Mouse (Mus musculus) megakaryocyte, embryonic 14.5 days (primary cell): ENCODE measurements at regions not wholly inside any gene's neighbourhood (a gene's known extent, or its start where the extent isn't known, plus 50 kb on each side); places are given as distances from the start of the nearest gene placed in this dataset.

Experiments used
- FLI1 ChIP-seq: IDR thresholded peaks from 2 replicates; pipeline ENCODE4 v1.6.1; 2012; ENCODE audit warnings: low read length, inconsistent platforms, mixed read lengths
- GATA1 ChIP-seq: IDR thresholded peaks from 3 replicates; pipeline ENCODE4 v1.6.1; 2012; ENCODE audit warnings: mixed read lengths, low read length, inconsistent platforms, borderline replicate concordance

DNA sequence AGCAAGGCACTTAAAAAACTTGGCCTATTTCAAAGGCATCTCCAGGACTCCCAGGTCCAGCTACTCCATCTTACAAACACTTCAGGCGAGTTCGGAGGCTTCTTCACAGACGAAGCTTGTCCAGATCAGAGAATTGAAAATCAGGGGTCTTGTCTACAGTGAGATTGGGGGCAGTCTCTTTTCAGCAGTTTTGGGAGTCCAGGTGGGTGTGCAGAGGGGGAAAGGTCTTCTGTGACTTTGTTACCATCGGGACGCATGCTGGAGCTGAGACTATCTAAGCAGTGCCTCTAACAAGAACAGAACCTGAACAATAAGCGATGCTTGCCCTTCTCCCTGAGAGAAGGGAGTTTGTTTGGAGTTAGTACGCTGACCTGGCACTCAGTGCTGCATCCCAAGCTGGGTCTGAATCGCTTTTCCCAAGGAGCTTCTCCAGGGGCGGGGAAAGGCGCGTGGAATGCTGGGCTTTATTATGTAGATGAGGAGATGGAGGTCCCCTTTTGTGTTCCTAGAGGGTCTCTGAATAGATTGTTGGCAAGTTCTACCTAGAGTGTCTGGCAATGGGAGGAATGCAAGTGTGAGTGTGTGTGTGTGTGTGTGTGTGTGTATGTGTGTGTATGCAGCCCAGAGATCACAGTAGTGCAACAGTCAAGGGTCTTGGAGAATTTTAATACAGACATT is 55.2 kb upstream of the Meis1 start:
- TF ChIP-seq GATA1, result no peak
- TF ChIP-seq FLI1, result no peak
